Mouse (Mus musculus): Measurements from ENCODE around the gene Pf4.

DNA sequence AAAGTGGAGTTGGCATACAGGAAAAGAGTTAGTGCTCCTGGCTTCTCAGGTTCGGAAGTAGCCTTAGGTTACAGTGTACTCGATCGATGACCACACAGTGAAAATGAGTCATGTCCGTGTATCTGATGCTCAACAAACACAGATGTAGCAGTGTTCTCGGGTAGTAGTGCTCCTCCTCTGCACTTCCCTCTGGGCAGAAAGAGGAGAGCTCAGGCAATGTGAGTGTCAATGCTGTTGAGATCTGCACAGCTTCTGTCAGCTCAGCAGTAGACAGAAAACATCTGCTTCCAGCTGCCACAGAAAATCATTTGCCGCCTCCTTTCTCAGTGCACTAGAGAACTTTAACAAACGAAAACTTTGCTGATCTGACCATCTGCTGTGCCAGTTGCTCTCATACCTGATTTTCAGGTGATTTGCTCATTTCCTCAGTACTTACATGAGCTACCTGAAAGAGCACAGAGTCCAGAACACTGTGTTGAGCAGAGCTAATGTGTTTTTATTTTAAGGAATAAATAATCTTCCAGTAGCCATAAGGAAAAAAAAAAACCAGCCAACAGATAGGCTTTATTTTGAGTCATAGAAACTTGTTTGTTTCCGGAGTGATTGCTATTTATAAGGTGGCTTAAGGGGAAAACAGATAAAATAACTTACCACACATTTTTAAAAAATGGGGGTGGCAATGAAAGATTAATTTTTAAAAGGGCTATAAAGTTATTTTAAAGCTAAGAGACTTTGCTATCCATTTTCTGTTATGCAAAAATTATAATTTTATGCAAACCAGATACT is 6.2 kb upstream of the Pf4 start:
- TF ChIP-seq CTCF (IDR thresholded peaks at IDR 0.05; ENCODE audit: extremely low read depth, insufficient read depth, insufficient read length, insufficient replicate concordance) (no peak), POLR2A (IDR thresholded peaks at IDR 0.05; ENCODE audit: low read depth, low read length) (no peak)
